16 mouse cellular contexts compared by ENCODE assay signal in genomic region chr7:58786986-58787385, GRCm38 (mm10).
DNase-seq lines count a peak whose midpoint lies in the region; ATAC-seq and TF ChIP-seq lines count a peak whose summit lies in the region.
"Had no signal": no experiment of that assay in that cellular context is flagged by ENCODE, and none has a peak within 500 bp of the region (broad histone marks: within the 10 kb centered on the region; RNA-seq: fewer than 3 reads in every experiment).

No protein-coding gene starts in this region.

- no peak for DNase-seq in forebrain, embryonic 11.5 days (ENCODE audit: low spot score)
- no peak for DNase-seq in forebrain, embryonic 10.5 days (ENCODE audit: extremely low spot score, low spot score)
- peak; percentile 83 for DNase-seq in brain, embryonic 14.5 days (ENCODE audit: low read depth)
- peak; percentile 44 for DNase-seq in forebrain, postnatal 0 days
- DNase-seq in midbrain, embryonic 14.5 days, result peak; percentile 80
- no peak for DNase-seq in adrenal gland, postnatal 36 days
- no peak for DNase-seq in cerebellum, adult 2 months
- no peak for DNase-seq in left cerebral cortex, postnatal 4 days
- DNase-seq: adrenal gland, postnatal 25 days; gastrocnemius, postnatal 25 days; liver, postnatal 0 days; lung, postnatal 36 days; right cerebral cortex, adult 18-20 months had no signal

- 91% methylated on average over 4 of the region's 4 CpGs for WGBS in forebrain, embryonic 11.5 days
- 93% methylated on average over 4 of the region's 4 CpGs for WGBS in forebrain, embryonic 10.5 days
- 63% methylated on average over 4 of the region's 4 CpGs for WGBS in forebrain, postnatal 0 days
- 37% methylated on average over 4 of the region's 4 CpGs for WGBS in midbrain, embryonic 14.5 days
- WGBS in cerebellum, adult 2 months, result 71% methylated on average over 4 of the region's 4 CpGs

- H3K4me1 ChIP-seq in forebrain, embryonic 11.5 days (replicated peaks; ENCODE audit: control insufficient read depth, insufficient read depth, low read length), result 0 out of 2 replicates have a peak, but pooled peaks cover 2% of the 10 kb centered on the region
- peaks cover 15% of the 10 kb centered on the region for H3K4me1 ChIP-seq in forebrain, embryonic 10.5 days
- H3K4me1 ChIP-seq in forebrain, postnatal 0 days (ENCODE audit: insufficient read depth), result peaks cover 11% of the 10 kb centered on the region
- H3K4me1 ChIP-seq in midbrain, embryonic 14.5 days (ENCODE audit: control insufficient read depth, insufficient read depth, low read length), result peaks cover 34% of the 10 kb centered on the region
- no peaks in the 10 kb centered on the region for H3K4me1 ChIP-seq in cerebellum, adult 2 months (ENCODE audit: control insufficient read depth, insufficient read depth, low read length)

- no peak overlapping the region for H3K4me2 ChIP-seq in forebrain, embryonic 11.5 days (ENCODE audit: low read depth, low read length, severe bottlenecking)
- no peak overlapping the region for H3K4me2 ChIP-seq in forebrain, postnatal 0 days (ENCODE audit: low read depth)
- H3K4me2 ChIP-seq in midbrain, embryonic 14.5 days (ENCODE audit: low read length), result no peak overlapping the region
- H3K4me2 ChIP-seq: embryonic facial prominence, embryonic 13.5 days; limb, embryonic 15.5 days had no signal

- no peak overlapping the region for H3K9ac ChIP-seq in forebrain, embryonic 11.5 days (ENCODE audit: low read length)
- H3K9ac ChIP-seq in forebrain, postnatal 0 days, result no peak overlapping the region
- H3K9ac ChIP-seq in midbrain, embryonic 14.5 days (replicated peaks; ENCODE audit: low read length), result no peak overlapping the region
- H3K9ac ChIP-seq: embryonic facial prominence, embryonic 13.5 days; limb, embryonic 15.5 days; liver, postnatal 0 days had no signal

- no peaks in the 10 kb centered on the region for H3K36me3 ChIP-seq in forebrain, embryonic 11.5 days (ENCODE audit: control insufficient read depth, insufficient read depth, low read length)
- H3K36me3 ChIP-seq in forebrain, embryonic 10.5 days (replicated peaks), result peaks cover 4% of the 10 kb centered on the region; the same call in 1 of the 2 replicates
- no peaks in the 10 kb centered on the region for H3K36me3 ChIP-seq in forebrain, postnatal 0 days (ENCODE audit: insufficient read depth)
- H3K36me3 ChIP-seq in midbrain, embryonic 14.5 days (ENCODE audit: control insufficient read depth, insufficient read depth, low read length), result no peaks in the 10 kb centered on the region

- no peak overlapping the region for H3K27ac ChIP-seq in forebrain, embryonic 11.5 days (ENCODE audit: low read depth, low read length)
- H3K27ac ChIP-seq in forebrain, embryonic 10.5 days, result no peak overlapping the region
- H3K27ac ChIP-seq in forebrain, postnatal 0 days (ENCODE audit: low read depth, low read length), result peak overlapping the region; percentile 51; the same call in 1 of the 2 replicates
- H3K27ac ChIP-seq in midbrain, embryonic 14.5 days (replicated peaks; ENCODE audit: low read depth, low read length), result peak overlapping the region; percentile 58
- H3K27ac ChIP-seq in cerebellum, adult 2 months (ENCODE audit: insufficient read depth, low read length), result no peak overlapping the region
- H3K27ac ChIP-seq: embryonic facial prominence, embryonic 13.5 days; limb, embryonic 15.5 days had no signal

- no peak for TF ChIP-seq CTCF in brain, embryonic 14.5 days (IDR thresholded peaks at IDR 0.05; ENCODE audit: borderline replicate concordance, extremely low read depth, insufficient read depth, insufficient read length)
- no peak for TF ChIP-seq CTCF in forebrain, postnatal 0 days (IDR thresholded peaks at IDR 0.05; ENCODE audit: low read depth)
- TF ChIP-seq CTCF in cerebellum, adult 2 months (IDR thresholded peaks at IDR 0.05; ENCODE audit: borderline replicate concordance, insufficient read depth, low read depth, low read length), result no peak

- H3K27me3 ChIP-seq in forebrain, embryonic 11.5 days (ENCODE audit: control insufficient read depth, insufficient read depth, low read length), result no peaks in the 10 kb centered on the region
- no peaks in the 10 kb centered on the region for H3K27me3 ChIP-seq in forebrain, embryonic 10.5 days (ENCODE audit: poor library complexity, severe bottlenecking)
- H3K27me3 ChIP-seq in forebrain, postnatal 0 days (ENCODE audit: insufficient read depth, low read length), result no peaks in the 10 kb centered on the region
- H3K27me3 ChIP-seq in midbrain, embryonic 14.5 days (ENCODE audit: control insufficient read depth, insufficient read depth, low read length), result no peaks in the 10 kb centered on the region
- no peaks in the 10 kb centered on the region for H3K27me3 ChIP-seq in cerebellum, adult 2 months (ENCODE audit: control insufficient read depth, insufficient read depth, low read length)
- H3K27me3 ChIP-seq: embryonic facial prominence, embryonic 13.5 days; limb, embryonic 15.5 days had no signal

- ATAC-seq in forebrain, embryonic 11.5 days (replicated peaks; ENCODE audit: low FRiP score), result peak; percentile 69
- peak; percentile 75 for ATAC-seq in forebrain, postnatal 0 days
- peak; percentile 79 for ATAC-seq in midbrain, embryonic 14.5 days (ENCODE audit: low FRiP score, low TSS enrichment)
- ATAC-seq: liver, postnatal 0 days had no signal

- no peak overlapping the region for H3K4me3 ChIP-seq in forebrain, embryonic 11.5 days (ENCODE audit: low read depth, low read length)
- no peak overlapping the region for H3K4me3 ChIP-seq in forebrain, embryonic 10.5 days
- no peak overlapping the region for H3K4me3 ChIP-seq in forebrain, postnatal 0 days (ENCODE audit: low read depth, low read length)
- H3K4me3 ChIP-seq in midbrain, embryonic 14.5 days (replicated peaks; ENCODE audit: low read depth, low read length), result no peak overlapping the region
- H3K4me3 ChIP-seq in cerebellum, adult 2 months (replicated peaks; ENCODE audit: insufficient read depth, low read depth, low read length), result no peak overlapping the region
- H3K4me3 ChIP-seq: embryonic facial prominence, embryonic 13.5 days; layer of hippocampus, adult 2 months; limb, embryonic 15.5 days had no signal

- no peaks in the 10 kb centered on the region for H3K9me3 ChIP-seq in forebrain, embryonic 11.5 days (ENCODE audit: control insufficient read depth, low read length)
- H3K9me3 ChIP-seq in forebrain, embryonic 10.5 days, result no peaks in the 10 kb centered on the region
- H3K9me3 ChIP-seq in forebrain, postnatal 0 days (ENCODE audit: low read length), result no peaks in the 10 kb centered on the region
- H3K9me3 ChIP-seq in midbrain, embryonic 14.5 days (ENCODE audit: control insufficient read depth, low read length), result no peaks in the 10 kb centered on the region
- H3K9me3 ChIP-seq: embryonic facial prominence, embryonic 13.5 days; limb, embryonic 15.5 days had no signal

- no peak for TF ChIP-seq POLR2A in brain, embryonic 14.5 days (IDR thresholded peaks at IDR 0.05; ENCODE audit: borderline replicate concordance, extremely low read depth, insufficient read depth, insufficient read length, poor library complexity, severe bottlenecking)
- no peak for TF ChIP-seq POLR2A in cerebellum, adult 2 months (IDR thresholded peaks at IDR 0.05; ENCODE audit: borderline replicate concordance, insufficient read depth, low read length)

- intact Hi-C loops in left cerebral cortex, postnatal 4 days (cut with DNase I), result no loop called here

Comparison
In these comparisons a context has a peak if more than half of its experiments do, and no peak if none do; other contexts are left out.
1. DNase-seq: peak in brain, embryonic 14.5 days (single experiment), forebrain, postnatal 0 days (single experiment) and midbrain, embryonic 14.5 days (single experiment); none in forebrain, embryonic 11.5 days (single experiment), forebrain, embryonic 10.5 days (single experiment), adrenal gland, postnatal 36 days (0 of 2), cerebellum, adult 2 months (0 of 2) and left cerebral cortex, postnatal 4 days (single experiment).
2. H3K27ac ChIP-seq: peak in forebrain, postnatal 0 days (single experiment) and midbrain, embryonic 14.5 days (single experiment); none in forebrain, embryonic 11.5 days (single experiment), forebrain, embryonic 10.5 days (single experiment) and cerebellum, adult 2 months (single experiment).
3. Peak in every context shown above with its lines, with median percentiles within 50 percentile points of each other: ATAC-seq.